Mouse (Mus musculus) c-Kit-positive CD71-positive TER-119-positive erythroid progenitor cells, embryonic 14.5 days (primary cell): Measurements from ENCODE around the gene Gm45062.
A peak's percentile ranks its signal among the peaks of the same experiment; 100 is the strongest.

ENCODE experiments used
- DNase-seq: peaks from one replicate; pipeline ENCODE4 v3.0.0-alpha.2; 2013; ENCODE audit warnings: low spot score

The Gm45062 gene

GRCm38 (mm10) chr6:8416802-8417569, 157.7 kb downstream of the Gm45062 start:
- no peak for DNase-seq

GRCm38 (mm10) chr6:8419485-8420186, 160.4 kb downstream of the Gm45062 start:
- no peak for DNase-seq

- DNase-seq: no peak
Observed at GRCm38 (mm10) chr6:8420187-8420503, 160.9 kb downstream of the Gm45062 start.

- no peak for DNase-seq
Observed at GRCm38 (mm10) chr6:8421421-8421820, 162.2 kb downstream of the Gm45062 start.

GRCm38 (mm10) chr6:8421959-8422581, 162.8 kb downstream of the Gm45062 start:
- DNase-seq: no peak

- DNase-seq: peak; percentile 83
Observed at GRCm38 (mm10) chr6:8423142-8423541, 163.9 kb downstream of the Gm45062 start.

GRCm38 (mm10) chr6:8427692-8428091, 168.4 kb downstream of the Gm45062 start:
- no peak for DNase-seq

GRCm38 (mm10) chr6:8430610-8431234, 171.5 kb downstream of the Gm45062 start:
- no peak for DNase-seq

- no peak for DNase-seq
Observed at GRCm38 (mm10) chr6:8433179-8433578, 173.9 kb downstream of the Gm45062 start.

- DNase-seq: no peak
Observed at GRCm38 (mm10) chr6:8437937-8438336, 178.7 kb downstream of the Gm45062 start.

- no peak for DNase-seq
Observed at GRCm38 (mm10) chr6:8441814-8442213, 182.6 kb downstream of the Gm45062 start.

GRCm38 (mm10) chr6:8446786-8447185, 187.5 kb downstream of the Gm45062 start:
- no peak for DNase-seq

- no peak for DNase-seq
Observed at GRCm38 (mm10) chr6:8455599-8455998, 196.3 kb downstream of the Gm45062 start.

- DNase-seq: no peak
Observed at GRCm38 (mm10) chr6:8458596-8458995, 199.3 kb downstream of the Gm45062 start.

GRCm38 (mm10) chr6:8462447-8462846, 203.2 kb downstream of the Gm45062 start:
- no peak for DNase-seq

GRCm38 (mm10) chr6:8465388-8465787, 206.1 kb downstream of the Gm45062 start:
- DNase-seq: no peak

- DNase-seq: no peak
Observed at GRCm38 (mm10) chr6:8465985-8466384, 206.7 kb downstream of the Gm45062 start.

- DNase-seq: no peak
Observed at GRCm38 (mm10) chr6:8467667-8468337, 208.6 kb downstream of the Gm45062 start.

- no peak for DNase-seq
Observed at GRCm38 (mm10) chr6:8469918-8470317, 210.7 kb downstream of the Gm45062 start.

GRCm38 (mm10) chr6:8472125-8472524, 212.9 kb downstream of the Gm45062 start:
- no peak for DNase-seq

- no peak for DNase-seq
Observed at GRCm38 (mm10) chr6:8472915-8473314, 213.7 kb downstream of the Gm45062 start.

GRCm38 (mm10) chr6:8473498-8473897, 214.2 kb downstream of the Gm45062 start:
- no peak for DNase-seq
